Mouse (Mus musculus) E14TG2a.4 (cell line): ENCODE results near the gene Zfp341.

Experiments
- H3K27me3 ChIP-seq: 2 replicates; pipeline ENCODE4 v1.6.1; 2014; ENCODE audit warnings: low read length, control low read depth; ENCODE audit not compliant: insufficient read depth
- H3K36me3 ChIP-seq: 2 replicates; pipeline ENCODE4 v1.6.1; 2014; ENCODE audit warnings: low read length, control low read depth; ENCODE audit not compliant: insufficient read depth
- H3K4me1 ChIP-seq: replicated peaks from 2 replicates; pipeline ENCODE4 v1.6.1; 2014; ENCODE audit warnings: low read depth, low read length, control low read depth
- H3K4me3 ChIP-seq: replicated peaks from 2 replicates; pipeline ENCODE4 v1.5.1; 2014; ENCODE audit warnings: mild to moderate bottlenecking, low read length
- H3K9me3 ChIP-seq: 2 replicates; pipeline ENCODE4 v1.6.1; 2014; ENCODE audit warnings: low read length, control low read depth
- CTCF ChIP-seq: conservative IDR thresholded peaks from 2 replicates; pipeline ENCODE4 v1.5.1; 2014; ENCODE audit warnings: low read length
- NANOG ChIP-seq: IDR thresholded peaks from 2 replicates; pipeline ENCODE4 v1.6.1; 2014; ENCODE audit warnings: borderline replicate concordance, low read length, mixed read lengths
- POU5F1 ChIP-seq: IDR thresholded peaks from 2 replicates; pipeline ENCODE4 v1.6.1; 2014; ENCODE audit warnings: low read length, borderline replicate concordance

Gene Zfp341

DNA sequence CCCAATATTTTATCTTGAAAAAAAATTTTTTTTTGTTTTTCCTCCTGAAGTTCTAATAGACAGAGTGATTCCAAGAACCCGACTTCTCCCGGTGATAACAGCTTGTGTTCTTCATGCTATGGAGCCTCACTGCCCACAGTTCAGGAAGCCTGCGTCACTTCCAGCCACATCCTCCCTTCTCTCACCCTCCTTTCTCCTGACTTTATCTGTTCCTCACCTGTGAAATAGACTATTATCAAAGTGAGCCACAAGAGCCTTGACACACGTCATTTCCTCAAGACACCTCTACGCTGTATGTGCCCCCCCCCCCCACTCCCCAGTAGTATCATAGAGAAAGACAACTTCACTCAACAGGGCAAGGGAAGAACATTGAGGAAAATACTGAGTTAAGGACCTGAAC is 2.6 kb downstream of the Zfp341 start:
- H3K4me1 ChIP-seq, result peaks cover 46% of the 10 kb centered on the region
- 0 out of 2 replicates have a peak, but pooled peaks cover 5% of the 10 kb centered on the region for H3K36me3 ChIP-seq
- H3K4me3 ChIP-seq, result no peak overlapping the region
- no peaks in the 10 kb centered on the region for H3K27me3 ChIP-seq
- no peaks in the 10 kb centered on the region for H3K9me3 ChIP-seq
- TF ChIP-seq POU5F1 (no peak), CTCF (no peak), NANOG (no peak)

- H3K36me3 ChIP-seq, result peaks cover 10% of the 10 kb centered on the region; the same call in 1 of the 2 replicates
- peaks cover 40% of the 10 kb centered on the region for H3K4me1 ChIP-seq
- no peaks in the 10 kb centered on the region for H3K27me3 ChIP-seq
- H3K9me3 ChIP-seq, result no peaks in the 10 kb centered on the region
- TF ChIP-seq POU5F1 (no peak), CTCF (no peak)
- no peak overlapping the region for H3K4me3 ChIP-seq
Measured at GRCm38 (mm10) chr2:154617061-154617460, 4.0 kb downstream of the Zfp341 start.

DNA sequence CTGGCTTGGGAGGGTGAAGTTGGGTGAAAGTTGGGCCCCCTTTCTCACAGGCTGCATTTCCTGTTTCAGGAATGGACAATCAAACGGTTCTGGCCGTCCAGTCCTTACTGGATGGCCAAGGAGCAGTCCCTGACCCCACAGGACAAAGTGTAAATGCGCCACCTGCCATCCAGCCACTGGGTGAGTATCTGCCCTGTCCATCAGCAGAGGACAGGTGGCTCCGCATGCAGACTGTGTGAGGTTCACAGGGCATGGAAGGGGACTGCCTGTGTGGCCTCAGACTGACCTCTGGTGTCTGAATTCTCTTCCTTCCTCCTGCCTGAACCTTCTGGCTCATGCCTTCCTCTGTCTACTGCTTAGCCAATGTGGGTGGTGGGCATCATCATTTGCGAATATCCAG is 8.6 kb downstream of the Zfp341 start:
- TF ChIP-seq POU5F1 (no peak), CTCF (no peak), NANOG (no peak)
- Histone ChIP-seq H3K36me3 (peaks cover 54% of the 10 kb centered on the region), H3K27me3 (no peaks in the 10 kb centered on the region), H3K4me1 (peaks cover 13% of the 10 kb centered on the region), H3K4me3 (no peak overlapping the region), H3K9me3 (no peaks in the 10 kb centered on the region)

- Histone ChIP-seq H3K9me3 (no peaks in the 10 kb centered on the region), H3K27me3 (no peaks in the 10 kb centered on the region), H3K4me1 (peaks cover 13% of the 10 kb centered on the region), H3K36me3 (peaks cover 65% of the 10 kb centered on the region), H3K4me3 (no peak overlapping the region)
- TF ChIP-seq CTCF (peak; percentile 55), NANOG (no peak)
Measured at GRCm38 (mm10) chr2:154624137-154624536, 11.0 kb downstream of the Zfp341 start.

DNA sequence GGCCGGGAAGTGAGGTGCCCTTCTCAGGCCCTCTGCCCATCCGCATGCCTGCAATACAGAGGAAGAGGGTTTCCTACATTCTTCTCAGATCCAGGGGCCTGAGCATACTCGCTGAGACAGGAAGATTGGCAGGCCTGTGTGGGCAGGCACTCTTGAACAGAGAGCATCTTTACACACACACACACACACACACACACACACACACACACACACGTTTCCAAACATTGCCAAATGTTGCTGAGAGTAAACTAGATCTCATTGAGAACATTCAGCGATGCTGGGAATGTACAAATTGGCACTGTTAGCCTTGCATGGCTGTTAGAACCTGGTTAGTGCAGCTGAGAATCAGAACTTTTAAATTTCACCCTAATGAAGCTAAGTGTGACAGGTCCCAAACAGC is 17.4 kb downstream of the Zfp341 start:
- Histone ChIP-seq H3K27me3 (no peaks in the 10 kb centered on the region), H3K4me3 (no peak overlapping the region), H3K4me1 (peaks cover 10% of the 10 kb centered on the region), H3K36me3 (peaks cover 74% of the 10 kb centered on the region), H3K9me3 (no peaks in the 10 kb centered on the region)
- no peak for TF ChIP-seq CTCF
- no peak for TF ChIP-seq POU5F1
- no peak for TF ChIP-seq NANOG

DNA sequence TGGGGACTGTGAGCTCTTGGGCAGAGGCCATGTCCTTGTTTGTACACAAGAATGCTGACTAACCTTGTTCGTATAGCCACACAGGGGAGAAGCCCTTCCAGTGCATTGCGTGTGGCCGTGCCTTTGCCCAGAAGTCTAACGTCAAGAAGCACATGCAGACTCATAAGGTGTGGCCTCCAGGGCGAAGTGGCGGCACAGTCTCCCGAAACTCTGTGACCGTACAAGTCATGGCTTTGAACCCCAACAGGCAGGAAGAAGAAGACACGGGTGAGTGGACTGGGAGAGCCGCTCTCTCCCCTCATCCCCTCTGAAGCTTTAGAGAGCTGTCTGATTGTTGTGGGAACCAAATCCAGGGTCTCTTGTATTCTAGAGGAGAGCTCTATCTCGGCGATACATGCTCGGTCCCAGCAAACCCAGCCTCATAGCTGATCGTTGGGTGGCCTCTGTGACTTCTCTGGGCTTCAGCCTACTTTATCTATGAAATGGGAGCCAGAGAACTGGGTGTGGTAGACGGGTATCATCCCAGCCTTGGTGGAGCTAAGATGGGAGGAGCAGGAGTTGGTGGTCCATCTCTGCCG is 19.2 kb downstream of the Zfp341 start:
- H3K4me3 ChIP-seq, result no peak overlapping the region
- peaks cover 10% of the 10 kb centered on the region for H3K4me1 ChIP-seq
- peaks cover 73% of the 10 kb centered on the region for H3K36me3 ChIP-seq
- H3K27me3 ChIP-seq, result no peaks in the 10 kb centered on the region
- TF ChIP-seq POU5F1, result no peak
- TF ChIP-seq NANOG, result no peak
- no peak for TF ChIP-seq CTCF
- no peaks in the 10 kb centered on the region for H3K9me3 ChIP-seq

GRCm38 (mm10) chr2:154633039-154633742 is 20.1 kb downstream of the Zfp341 start:
- H3K4me3 ChIP-seq, result no peak overlapping the region
- no peaks in the 10 kb centered on the region for H3K27me3 ChIP-seq
- peaks cover 6% of the 10 kb centered on the region for H3K4me1 ChIP-seq
- H3K36me3 ChIP-seq, result peaks cover 78% of the 10 kb centered on the region
- TF ChIP-seq CTCF (no peak), POU5F1 (no peak), NANOG (no peak)
- no peaks in the 10 kb centered on the region for H3K9me3 ChIP-seq

- H3K36me3 ChIP-seq, result peaks cover 78% of the 10 kb centered on the region
- H3K4me3 ChIP-seq, result no peak overlapping the region
- TF ChIP-seq CTCF (no peak), POU5F1 (no peak), NANOG (no peak)
- H3K4me1 ChIP-seq, result peaks cover 6% of the 10 kb centered on the region
- no peaks in the 10 kb centered on the region for H3K27me3 ChIP-seq
- no peaks in the 10 kb centered on the region for H3K9me3 ChIP-seq
Measured at GRCm38 (mm10) chr2:154633876-154634644, 21.0 kb downstream of the Zfp341 start.
